Mouse (Mus musculus) midbrain, embryonic 14.5 days (tissue): ENCODE measurements around the gene Krt77. TPM values are rescaled to one million over a fixed set of nuclear protein-coding genes. Genes with fewer than 3 reads are reported as not detected.

Experiments
- ATAC-seq: fragments of 200-750 bp; cut with Nextera tagmentation; 2 replicates; pipeline ENCODE4 v1.8.0; 2017; ENCODE audit warnings: moderate number of reproducible peaks, moderate library complexity; ENCODE audit not compliant: low FRiP score, low TSS enrichment
- DNase-seq: peaks from one replicate; pipeline ENCODE4 v3.0.0-alpha.2; 2015
- H3K27ac ChIP-seq: fragments of 300-500 bp; sonication (generic); replicated peaks from 2 replicates; pipeline ENCODE4 v1.5.1; 2014; ENCODE audit warnings: mild to moderate bottlenecking, low read depth, low read length, moderate library complexity
- H3K27me3 ChIP-seq: fragments of 300-500 bp; sonication (generic); 2 replicates; pipeline ENCODE4 v1.6.1; 2014; ENCODE audit warnings: low read length, control low read depth, mixed read lengths; ENCODE audit not compliant: control insufficient read depth, insufficient read depth
- H3K36me3 ChIP-seq: fragments of 300-500 bp; sonication (generic); 2 replicates; pipeline ENCODE4 v1.6.1; 2014; ENCODE audit warnings: low read length, control low read depth; ENCODE audit not compliant: control insufficient read depth, insufficient read depth
- H3K4me1 ChIP-seq: fragments of 300-500 bp; sonication (generic); 2 replicates; pipeline ENCODE4 v1.6.1; 2014; ENCODE audit warnings: mild to moderate bottlenecking, antibody characterized with exemption, low read length, control low read depth; ENCODE audit not compliant: control insufficient read depth, insufficient read depth
- H3K4me2 ChIP-seq: fragments of 300-500 bp; sonication (generic); 2 replicates; pipeline ENCODE4 v1.6.1; 2014; ENCODE audit warnings: mild to moderate bottlenecking, low read length, moderate library complexity
- H3K4me3 ChIP-seq: fragments of 300-500 bp; sonication (generic); replicated peaks from 2 replicates; pipeline ENCODE4 v1.5.1; 2014; ENCODE audit warnings: low read depth, low read length
- H3K9ac ChIP-seq: fragments of 300-500 bp; sonication (generic); replicated peaks from 2 replicates; pipeline ENCODE4 v1.6.1; 2014; ENCODE audit warnings: mild to moderate bottlenecking, low read length, moderate library complexity
- H3K9me3 ChIP-seq: fragments of 300-500 bp; sonication (generic); 2 replicates; pipeline ENCODE4 v1.6.1; 2016; ENCODE audit warnings: low read length, control low read depth, mixed read lengths; ENCODE audit not compliant: control insufficient read depth
- WGBS: fragments of 180-500 bp; shearing (Covaris S2); extraction: QIAGEN DNeasy Blood & Tissue Kit; methylation state at CpG from one replicate; pipeline ENCODE4 v1.1.7; 2014; 5-methylcytosine and 5-hydroxymethylcytosine counted together
- polyA plus RNA-seq: library from polyadenylated mRNA; unstranded; fragments of >200 nt; fragmentation: Nextera tagmentation; extraction: Ambion mirVana; gene quantifications from 2 replicates; pipeline ENCODE4 v1.2.1, GENCODE M21; 2014

Krt77 gene
- polyA plus RNA-seq, 1 experiment from 2014 or later = 0.07 TPM

GRCm38 (mm10) chr15:101873231-101873630 is 3.7 kb upstream of the Krt77 start:
- Histone ChIP-seq H3K9me3 (no peaks in the 10 kb centered on the region), H3K27ac (no peak overlapping the region), H3K9ac (no peak overlapping the region), H3K4me1 (no peaks in the 10 kb centered on the region), H3K4me2 (no peak overlapping the region), H3K4me3 (no peak overlapping the region), H3K27me3 (no peaks in the 10 kb centered on the region), H3K36me3 (no peaks in the 10 kb centered on the region)
- DNase-seq (no peak), ATAC-seq (no peak)
- 45% methylated on average over 4 of the region's 4 CpGs for WGBS

DNA sequence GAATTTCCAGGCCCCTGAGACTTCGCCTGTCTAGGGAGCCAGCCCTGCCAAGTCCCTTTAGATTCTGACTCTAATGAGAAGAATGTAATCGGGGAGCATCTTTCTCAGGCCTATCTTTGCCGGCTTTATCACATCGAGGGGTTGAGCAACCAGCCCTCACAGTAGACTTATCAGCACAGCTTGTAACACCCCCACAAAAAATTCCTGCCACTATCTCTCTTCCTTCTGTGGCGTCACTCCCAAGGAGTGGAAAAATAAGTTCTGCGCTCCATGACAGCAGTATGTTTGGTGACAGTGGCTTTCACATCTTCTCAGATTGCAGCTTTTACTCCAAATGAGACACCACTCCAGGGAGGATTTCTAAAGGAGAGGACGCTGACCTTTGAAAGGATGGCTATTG is 2.8 kb downstream of the Krt77 start:
- no peak for DNase-seq
- Histone ChIP-seq H3K4me1 (no peaks in the 10 kb centered on the region), H3K9me3 (no peaks in the 10 kb centered on the region), H3K36me3 (no peaks in the 10 kb centered on the region), H3K4me2 (no peak overlapping the region), H3K9ac (no peak overlapping the region), H3K4me3 (no peak overlapping the region), H3K27ac (no peak overlapping the region), H3K27me3 (no peaks in the 10 kb centered on the region)
- ATAC-seq = no peak
- 87% methylated on average over 7 of the region's 7 CpGs for whole genome bisulfite sequencing

DNA sequence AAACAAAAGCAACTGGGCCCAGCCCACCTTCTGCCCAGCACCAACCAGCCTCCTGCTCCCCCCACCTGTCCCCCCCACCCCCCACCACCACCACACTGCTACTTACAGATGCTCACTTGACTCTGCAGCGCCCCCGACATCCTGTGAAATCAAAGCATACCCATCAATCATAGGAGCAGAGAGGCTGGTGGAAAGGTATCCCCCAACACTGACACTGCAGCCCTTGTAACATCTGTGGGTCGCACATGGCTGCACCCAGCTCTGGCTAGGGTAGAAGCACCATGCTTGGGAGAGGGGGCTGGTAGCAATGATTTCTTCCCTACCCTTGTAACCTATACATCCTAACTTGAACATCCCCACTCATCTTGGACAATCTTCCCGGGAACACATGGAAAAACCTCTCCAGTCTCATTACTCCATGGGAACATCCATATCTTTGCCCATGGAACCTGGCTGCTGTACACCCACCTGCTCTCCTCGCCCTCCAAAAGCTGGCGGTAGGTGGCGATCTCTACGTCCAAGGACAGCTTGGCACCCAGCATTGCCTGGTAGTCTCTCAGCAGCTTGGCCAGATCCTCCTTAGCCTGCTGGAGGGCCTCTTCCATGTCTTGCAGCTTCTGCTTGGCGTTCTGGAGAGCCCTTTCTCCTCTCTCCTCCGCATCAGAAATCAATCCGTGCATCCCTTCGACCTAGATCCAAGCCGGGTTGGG is 8.9 kb downstream of the Krt77 start:
- DNase-seq (peak; percentile 18), ATAC-seq (no peak)
- peak overlapping the region; percentile 43 for H3K4me3 ChIP-seq
- H3K27ac ChIP-seq = no peak overlapping the region
- H3K9ac ChIP-seq = no peak overlapping the region
- H3K4me2 ChIP-seq = peak overlapping the region; percentile 82
- peaks cover 7% of the 10 kb centered on the region; the same call in 1 of the 2 replicates for H3K4me1 ChIP-seq
- H3K9me3 ChIP-seq = no peaks in the 10 kb centered on the region
- H3K36me3 ChIP-seq = no peaks in the 10 kb centered on the region
- 58% methylated on average over 13 of the region's 13 CpGs for WGBS
- H3K27me3 ChIP-seq = peaks cover 25% of the 10 kb centered on the region; the same call in 1 of the 2 replicates

- peak overlapping the region; percentile 59 for H3K9ac ChIP-seq
- under 1% methylated on average over 33 of the region's 33 CpGs for WGBS
- no peak for ATAC-seq
- H3K4me1 ChIP-seq = peaks cover 7% of the 10 kb centered on the region; the same call in 1 of the 2 replicates
- peak overlapping the region; percentile 82 for H3K4me2 ChIP-seq
- no peak overlapping the region for H3K27ac ChIP-seq
- DNase-seq = peak; percentile 78
- H3K4me3 ChIP-seq = peak overlapping the region; percentile 43
- peaks cover 25% of the 10 kb centered on the region; the same call in 1 of the 2 replicates for H3K27me3 ChIP-seq
- no peaks in the 10 kb centered on the region for H3K9me3 ChIP-seq
- no peaks in the 10 kb centered on the region for H3K36me3 ChIP-seq
Observed at GRCm38 (mm10) chr15:101859735-101860170, 9.8 kb downstream of the Krt77 start.

DNA sequence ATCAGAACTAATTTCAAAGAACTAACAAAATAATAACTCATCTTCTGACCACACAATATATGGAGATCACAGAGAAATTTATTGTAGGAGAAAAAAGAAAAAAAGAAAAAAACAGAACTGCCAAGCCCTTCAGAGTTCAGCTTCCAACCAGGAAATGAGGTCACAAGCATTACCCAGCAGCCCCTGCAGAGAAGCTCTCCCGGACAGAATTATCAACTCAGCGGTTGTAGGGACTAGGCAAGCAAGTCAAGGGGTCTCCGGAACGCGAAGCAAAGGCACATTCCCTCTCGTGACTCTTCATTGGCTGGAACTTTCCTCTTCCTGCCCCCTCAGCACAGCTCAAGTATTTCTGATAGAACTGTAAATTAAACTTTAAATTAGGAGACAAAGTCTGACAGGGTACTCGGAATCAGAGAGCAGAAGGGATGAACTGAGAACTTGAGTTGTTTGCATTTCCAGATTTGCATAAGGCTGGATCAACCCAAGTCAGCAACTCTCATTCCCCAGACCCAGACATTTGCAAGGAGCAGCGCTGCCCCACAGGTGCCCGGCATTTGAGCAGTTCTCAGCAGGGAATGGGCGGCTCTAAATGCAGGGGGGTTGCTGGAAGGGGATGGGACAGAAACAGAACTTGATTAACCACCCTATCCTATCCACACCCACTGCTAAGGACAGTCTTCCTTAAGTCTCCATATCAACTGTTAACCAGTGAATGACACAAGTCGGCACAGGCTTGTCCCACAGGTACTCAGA is 10.7 kb downstream of the Krt77 start:
- peaks cover 7% of the 10 kb centered on the region; the same call in 1 of the 2 replicates for H3K4me1 ChIP-seq
- no peak overlapping the region for H3K9ac ChIP-seq
- H3K4me2 ChIP-seq = peak overlapping the region; percentile 82
- H3K9me3 ChIP-seq = no peaks in the 10 kb centered on the region
- DNase-seq (peak; percentile 12), ATAC-seq (no peak)
- H3K27ac ChIP-seq = no peak overlapping the region
- no peak overlapping the region for H3K4me3 ChIP-seq
- H3K36me3 ChIP-seq = no peaks in the 10 kb centered on the region
- peaks cover 25% of the 10 kb centered on the region; the same call in 1 of the 2 replicates for H3K27me3 ChIP-seq
- WGBS = 8% methylated on average over 11 of the region's 11 CpGs

DNA sequence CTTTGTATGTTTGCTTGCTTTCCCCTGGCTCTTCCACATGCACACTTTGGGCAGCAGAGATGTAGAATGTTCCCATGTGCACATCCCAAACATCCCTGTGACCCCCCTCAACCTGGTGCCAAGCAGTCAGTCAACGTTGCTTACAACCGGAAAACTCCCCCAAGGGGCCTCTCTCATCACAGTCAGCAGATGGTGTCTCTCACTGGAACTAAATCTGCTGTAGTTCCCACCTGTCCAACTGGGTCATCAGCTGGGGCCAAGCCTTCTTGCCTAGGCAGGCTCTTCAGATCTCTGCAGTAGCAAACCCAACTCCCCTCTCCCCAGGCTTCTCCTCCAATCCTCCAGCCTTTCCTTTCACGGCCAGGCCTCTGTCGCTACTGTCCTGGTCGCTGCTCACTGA is 12.8 kb downstream of the Krt77 start:
- no peak for ATAC-seq
- 42% methylated on average over 5 of the region's 5 CpGs for WGBS
- peaks cover 25% of the 10 kb centered on the region; the same call in 1 of the 2 replicates for H3K27me3 ChIP-seq

GRCm38 (mm10) chr15:101855732-101856131 is 13.8 kb downstream of the Krt77 start:
- peaks cover 7% of the 10 kb centered on the region; the same call in 1 of the 2 replicates for H3K4me1 ChIP-seq
- no peak overlapping the region for H3K9ac ChIP-seq
- no peaks in the 10 kb centered on the region for H3K36me3 ChIP-seq
- H3K4me2 ChIP-seq = no peak overlapping the region
- no peak for ATAC-seq
- no peaks in the 10 kb centered on the region for H3K9me3 ChIP-seq
- H3K27me3 ChIP-seq = peaks cover 21% of the 10 kb centered on the region; the same call in 1 of the 2 replicates
- no peak for DNase-seq
- H3K4me3 ChIP-seq = no peak overlapping the region
- WGBS = 78% methylated on average over 3 of the region's 3 CpGs
- no peak overlapping the region for H3K27ac ChIP-seq

More for the DNA sequence above, 12.8 kb downstream of the Krt77 start:
- Histone ChIP-seq H3K9ac (no peak overlapping the region), H3K36me3 (no peaks in the 10 kb centered on the region), H3K4me2 (no peak overlapping the region), H3K4me1 (peaks cover 7% of the 10 kb centered on the region; the same call in 1 of the 2 replicates), H3K4me3 (no peak overlapping the region), H3K27ac (no peak overlapping the region), H3K9me3 (no peaks in the 10 kb centered on the region)
- no peak for DNase-seq

- DNase-seq (no peak), ATAC-seq (no peak)
- H3K36me3 ChIP-seq = no peaks in the 10 kb centered on the region
- 13% methylated on average over 5 of the region's 5 CpGs for WGBS
- no peak overlapping the region for H3K4me2 ChIP-seq
- no peak overlapping the region for H3K9ac ChIP-seq
- peaks cover 3% of the 10 kb centered on the region; the same call in 1 of the 2 replicates for H3K4me1 ChIP-seq
- no peak overlapping the region for H3K4me3 ChIP-seq
- no peaks in the 10 kb centered on the region for H3K9me3 ChIP-seq
- peaks cover 10% of the 10 kb centered on the region; the same call in 1 of the 2 replicates for H3K27me3 ChIP-seq
- H3K27ac ChIP-seq = no peak overlapping the region
Observed at GRCm38 (mm10) chr15:101854294-101854693, 15.2 kb downstream of the Krt77 start.
